Mouse (Mus musculus) testis, adult 2 months (tissue): ENCODE results near the gene Snx12. TPM values are rescaled to one million over a fixed set of nuclear protein-coding genes. Genes with fewer than 3 reads are reported as not detected.

Source experiments
- H3K27ac ChIP-seq: fragments of 200-500 bp; 2 replicates; pipeline ENCODE4 v1.5.1; 2012; ENCODE audit warnings: low read depth, low read length; ENCODE audit not compliant: control insufficient read depth, insufficient read depth
- H3K27me3 ChIP-seq: fragments of 200-500 bp; 2 replicates; pipeline ENCODE4 v1.6.1; 2012; ENCODE audit warnings: mild to moderate bottlenecking, low read length, moderate library complexity; ENCODE audit not compliant: control insufficient read depth, insufficient read depth
- H3K36me3 ChIP-seq: fragments of 200-500 bp; 2 replicates; pipeline ENCODE4 v1.6.1; 2012; ENCODE audit warnings: mild to moderate bottlenecking, low read length; ENCODE audit not compliant: control insufficient read depth, insufficient read depth
- H3K4me1 ChIP-seq: fragments of 200-500 bp; 2 replicates; pipeline ENCODE4 v1.6.1; 2012; ENCODE audit warnings: low read length; ENCODE audit not compliant: control insufficient read depth, insufficient read depth
- H3K4me3 ChIP-seq: fragments of 200-500 bp; 2 replicates; pipeline ENCODE4 v1.5.1; 2012; ENCODE audit warnings: low read depth, mild to moderate bottlenecking, low read length, moderate library complexity, mixed read lengths; ENCODE audit not compliant: control insufficient read depth
- CTCF ChIP-seq: fragments of 200-500 bp; IDR thresholded peaks from 2 replicates; pipeline ENCODE4 v1.5.1; 2012; ENCODE audit warnings: low read depth, mild to moderate bottlenecking, inconsistent platforms, low read length, moderate library complexity; ENCODE audit not compliant: control insufficient read depth, insufficient read depth, insufficient replicate concordance
- POLR2A ChIP-seq: fragments of 200-500 bp; IDR thresholded peaks from 2 replicates; pipeline ENCODE4 v1.6.1; 2012; ENCODE audit warnings: low read depth, mild to moderate bottlenecking, inconsistent platforms, low read length, moderate library complexity; ENCODE audit not compliant: control insufficient read depth
- polyA plus RNA-seq: library from polyadenylated mRNA; depleted of rRNA; stranded (reverse); fragments of >200 nt; gene quantifications from 2 replicates; pipeline ENCODE4 v1.2.3, GENCODE M21; 2012; rRNA removed

Snx12 gene
- polyA plus RNA-seq = 3.7 and 4.7 TPM in 2 replicates

DNA sequence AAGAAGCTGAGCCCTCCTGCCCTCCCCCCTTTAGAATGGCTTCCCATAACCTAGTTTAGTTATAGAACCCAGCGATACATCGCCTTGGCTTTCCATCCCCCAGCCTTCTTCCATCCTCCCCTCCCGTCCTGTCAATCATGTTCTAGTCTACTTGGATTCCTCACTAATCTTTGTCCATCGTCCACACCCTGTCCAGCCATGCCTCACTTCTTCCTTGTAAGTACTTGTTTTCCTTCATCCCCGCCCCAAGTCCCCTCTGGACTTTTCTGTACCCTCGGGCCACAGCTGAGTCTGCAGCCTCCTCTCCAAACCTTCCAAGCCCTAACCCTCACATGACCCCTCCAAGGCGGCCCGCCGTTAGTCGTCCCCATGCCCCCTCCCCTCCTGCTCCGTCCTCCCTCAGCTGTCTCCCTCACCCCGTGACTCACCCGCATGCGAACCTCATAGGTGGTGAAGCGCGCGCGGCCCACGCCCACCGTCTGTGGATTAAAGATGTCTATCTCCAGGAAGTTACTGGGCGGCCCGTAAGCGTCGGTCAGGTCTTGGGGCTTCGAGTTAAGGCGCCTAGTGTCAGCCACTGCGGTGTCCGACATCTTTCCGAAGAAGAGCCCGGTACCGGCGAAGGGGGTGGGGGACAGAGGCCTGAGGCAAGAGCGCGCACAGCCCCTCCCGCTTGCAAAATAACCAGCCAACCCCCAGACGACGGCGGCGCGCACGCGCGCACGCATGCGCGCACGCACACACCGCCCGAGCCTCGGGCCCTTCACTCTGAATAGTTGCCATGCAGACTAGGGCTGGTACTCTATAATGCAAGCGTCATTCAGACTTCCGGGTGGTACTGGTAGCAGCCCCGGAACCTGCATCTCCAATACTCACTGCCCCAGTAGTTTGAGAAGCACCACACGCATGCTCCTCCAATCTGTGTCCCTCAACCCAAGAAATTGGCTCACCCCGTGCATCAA is at the start of gene Snx12:
Gene Snx12 (minus strand): TSS at position 730 of the 962 bp plus-strand sequence.
- no peaks in the 10 kb centered on the region for H3K27me3 ChIP-seq
- no peaks in the 10 kb centered on the region for H3K36me3 ChIP-seq
- H3K4me1 ChIP-seq = peaks cover 2% of the 10 kb centered on the region; the same call in 1 of the 2 replicates
- H3K27ac ChIP-seq = peak within 1 kb of the TSS; percentile 55
- H3K4me3 ChIP-seq = peak within 1 kb of the TSS; percentile 77
- TF ChIP-seq POLR2A = no peak
- no peak for TF ChIP-seq CTCF

DNA sequence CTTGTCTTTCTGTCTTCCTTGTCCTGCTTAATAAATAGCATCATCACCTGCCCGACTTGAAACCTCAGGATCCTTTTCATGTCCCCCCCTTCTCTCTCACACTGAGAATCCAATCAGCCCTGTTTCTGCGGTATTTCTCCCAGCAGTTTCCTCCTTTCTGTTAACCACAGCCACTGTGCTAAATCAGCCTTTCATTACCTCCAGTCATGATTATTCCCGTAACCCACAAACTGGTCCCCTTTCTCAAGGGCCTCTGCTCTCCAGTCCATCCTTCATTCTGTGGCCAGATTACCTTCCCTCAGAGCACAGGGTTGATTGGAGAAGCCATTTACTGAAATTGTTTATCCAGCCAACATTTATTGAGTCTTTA is 46.4 kb upstream of the Snx12 start, which contains the start of gene Gm20489:
Gene Gm20489 (minus strand): TSS at position 269 of the 370 bp plus-strand sequence.
- Histone ChIP-seq H3K4me1 (no peaks in the 10 kb centered on the region), H3K27me3 (no peaks in the 10 kb centered on the region), H3K36me3 (no peaks in the 10 kb centered on the region), H3K27ac (no peak within 1 kb of the TSS), H3K4me3 (no peak within 1 kb of the TSS)
- TF ChIP-seq POLR2A = no peak
- no peak for TF ChIP-seq CTCF

DNA sequence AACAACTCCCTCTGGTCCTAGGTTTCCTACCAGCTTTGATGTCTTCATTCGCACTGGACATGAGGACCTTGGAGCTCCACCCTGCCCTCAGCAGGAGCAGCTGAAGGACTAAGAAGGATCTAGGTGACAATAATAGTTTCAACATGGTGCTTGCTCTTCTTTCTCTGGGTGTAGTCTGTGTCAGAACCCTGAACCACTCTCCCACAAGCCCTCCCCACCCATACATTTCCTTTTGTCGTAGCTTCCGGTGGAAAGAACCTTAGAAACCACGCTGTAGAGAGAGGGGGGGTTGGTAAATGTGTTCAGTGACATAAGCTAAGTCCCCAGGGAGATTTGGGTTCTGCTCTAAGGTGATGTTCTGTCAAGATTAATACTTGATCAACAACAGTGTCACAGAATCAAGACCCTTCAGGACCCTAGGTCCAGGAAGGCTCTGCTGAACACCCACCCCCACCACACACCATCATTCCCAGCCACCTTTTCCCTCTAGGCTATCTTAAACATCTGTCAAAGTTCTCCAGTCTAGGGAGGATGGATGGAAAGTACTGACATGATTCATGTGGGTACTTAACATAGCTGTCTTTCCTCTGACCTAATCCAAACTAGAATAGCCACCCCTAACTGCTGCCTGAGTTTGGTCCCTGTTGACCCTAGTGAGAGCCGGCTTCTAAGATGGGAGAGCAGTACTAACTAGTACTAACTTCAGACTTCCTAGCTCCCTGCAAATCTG is 45.8 kb upstream of the Snx12 start, which contains the start of gene Il2rg:
Gene Il2rg (minus strand): TSS at position 231 of the 730 bp plus-strand sequence.
- no peak within 1 kb of the TSS for H3K27ac ChIP-seq
- H3K36me3 ChIP-seq = no peaks in the 10 kb centered on the region
- no peak within 1 kb of the TSS for H3K4me3 ChIP-seq
- no peaks in the 10 kb centered on the region for H3K27me3 ChIP-seq
- TF ChIP-seq POLR2A (no peak), CTCF (no peak)
- no peaks in the 10 kb centered on the region for H3K4me1 ChIP-seq

DNA sequence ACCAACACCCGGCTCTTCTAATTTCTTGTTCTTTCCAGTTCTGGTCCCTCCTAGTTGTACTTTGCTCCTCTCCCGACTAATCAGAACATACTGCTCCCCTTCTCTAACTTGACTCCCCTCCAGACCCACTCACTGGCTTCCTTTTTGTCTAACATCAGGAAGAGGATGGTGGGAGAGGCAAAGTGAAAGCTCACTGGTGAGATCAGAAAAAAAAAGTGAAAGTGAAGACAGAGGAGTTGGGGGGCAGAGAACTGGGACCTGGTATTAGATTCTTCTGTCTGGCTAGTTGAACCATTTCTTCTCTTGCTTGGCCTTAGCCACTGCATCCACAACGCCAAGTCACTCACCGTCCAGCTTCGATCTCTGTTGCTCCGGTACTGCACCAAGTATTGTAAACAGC is 44.3 kb upstream of the Snx12 start:
- TF ChIP-seq POLR2A (no peak), CTCF (no peak)
- Histone ChIP-seq H3K27me3 (no peaks in the 10 kb centered on the region), H3K27ac (no peak overlapping the region), H3K36me3 (no peaks in the 10 kb centered on the region), H3K4me1 (no peaks in the 10 kb centered on the region), H3K4me3 (no peak overlapping the region)

DNA sequence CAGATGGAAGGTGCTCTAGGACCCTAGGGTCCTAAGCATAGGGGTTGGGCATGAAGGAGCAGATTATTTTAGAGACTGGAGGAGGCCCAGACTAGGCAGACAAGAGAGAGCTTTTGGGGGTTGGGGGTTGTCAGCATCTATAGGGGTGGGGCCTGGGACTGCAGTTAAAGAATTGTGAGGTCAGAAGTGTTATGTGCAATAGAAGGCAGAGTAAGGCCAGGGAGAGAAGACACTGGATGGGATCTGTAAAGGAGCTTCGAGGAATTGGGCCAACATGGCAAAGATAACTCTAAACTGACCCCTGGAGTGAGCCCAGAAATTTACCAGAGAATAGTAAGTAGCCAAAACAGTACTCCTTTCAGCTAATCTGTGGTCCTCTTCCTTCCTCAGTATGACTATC is 41.5 kb upstream of the Snx12 start, which contains the start of gene Gm614:
Gene Gm614 (minus strand): TSS at position 101 of the 400 bp plus-strand sequence.
- Histone ChIP-seq H3K4me1 (no peaks in the 10 kb centered on the region), H3K27me3 (no peaks in the 10 kb centered on the region), H3K27ac (peak within 1 kb of the TSS; percentile 74), H3K4me3 (peak within 1 kb of the TSS; percentile 73), H3K36me3 (no peaks in the 10 kb centered on the region)
- no peak for TF ChIP-seq CTCF
- no peak for TF ChIP-seq POLR2A

DNA sequence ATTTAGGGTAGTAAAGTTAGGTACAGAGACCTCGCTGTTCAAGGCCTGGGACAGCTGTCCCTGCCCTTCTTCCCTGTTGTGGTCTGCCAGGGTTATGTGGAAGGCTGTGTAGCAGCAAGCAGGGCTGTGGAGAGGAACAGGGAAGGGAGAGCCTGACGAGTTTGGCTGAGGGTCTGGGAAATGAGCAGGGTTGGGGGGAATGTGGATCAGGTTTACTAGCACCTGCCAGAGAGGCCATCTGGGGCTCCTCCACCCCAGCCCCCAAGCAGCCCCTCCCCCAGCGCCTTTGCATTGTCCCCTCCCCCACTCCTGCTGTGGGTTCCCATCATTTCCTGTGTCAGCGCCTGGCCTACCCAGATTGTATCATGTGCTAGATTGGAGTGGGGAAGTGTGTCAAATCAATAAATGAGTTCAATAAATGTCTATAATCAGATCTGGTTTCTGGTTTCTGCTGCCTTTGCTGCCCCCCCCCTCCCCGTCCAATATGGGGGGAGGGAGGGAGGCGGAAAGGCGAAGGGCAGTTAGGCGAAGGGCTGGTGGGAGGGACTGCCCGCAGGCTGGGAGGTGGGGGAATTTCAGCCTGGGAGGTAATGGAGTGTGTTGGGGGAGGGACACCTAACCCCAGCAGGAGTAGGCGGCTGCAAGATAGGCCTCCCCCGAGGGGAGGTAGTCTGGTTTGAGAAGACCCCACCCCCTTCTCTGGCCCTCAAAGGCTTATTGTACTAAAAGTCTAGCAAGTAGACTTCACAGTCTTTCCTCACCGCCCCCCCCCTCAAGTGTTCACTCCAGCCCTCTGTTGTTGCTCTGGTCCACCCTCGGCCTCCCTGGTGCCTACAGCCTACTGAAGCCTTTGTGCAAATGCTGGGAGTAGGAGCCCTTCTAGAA is 38.3 kb upstream of the Snx12 start:
- no peaks in the 10 kb centered on the region for H3K36me3 ChIP-seq
- H3K27me3 ChIP-seq = no peaks in the 10 kb centered on the region
- no peak overlapping the region for H3K4me3 ChIP-seq
- no peaks in the 10 kb centered on the region; the same call in 1 of the 2 replicates for H3K4me1 ChIP-seq
- TF ChIP-seq POLR2A = no peak
- H3K27ac ChIP-seq = no peak overlapping the region
